Mouse (Mus musculus) adipocyte (in vitro differentiated cells): Measurements from ENCODE around the gene Mapk1.

ENCODE experiments used
- DNase-seq: peaks from one replicate; pipeline ENCODE4 v3.0.0-alpha.2; 2016; ENCODE audit warnings: low spot score

The Mapk1 gene

GRCm38 (mm10) chr16:17015853-17016230, 32.7 kb downstream of the Mapk1 start:
- DNase-seq = no peak

GRCm38 (mm10) chr16:17018071-17018470, 34.9 kb downstream of the Mapk1 start:
- DNase-seq = no peak

GRCm38 (mm10) chr16:17024469-17025148, 41.4 kb downstream of the Mapk1 start:
- peak; percentile 82 for DNase-seq

GRCm38 (mm10) chr16:17029971-17030695, 47.0 kb downstream of the Mapk1 start:
- DNase-seq = no peak

GRCm38 (mm10) chr16:17033754-17034153, 50.6 kb downstream of the Mapk1 start:
- DNase-seq = no peak

GRCm38 (mm10) chr16:17040716-17041115, 57.5 kb downstream of the Mapk1 start:
- no peak for DNase-seq

- no peak for DNase-seq
Observed at GRCm38 (mm10) chr16:17041417-17041816, 58.2 kb downstream of the Mapk1 start.

- DNase-seq = no peak
Observed at GRCm38 (mm10) chr16:17044320-17044719, 61.1 kb downstream of the Mapk1 start.

- DNase-seq = no peak
Observed at GRCm38 (mm10) chr16:17045287-17045686, 62.1 kb downstream of the Mapk1 start.

- no peak for DNase-seq
Observed at GRCm38 (mm10) chr16:17049886-17050285, 66.7 kb downstream of the Mapk1 start.

GRCm38 (mm10) chr16:17052087-17052486, 68.9 kb downstream of the Mapk1 start:
- DNase-seq = no peak

- DNase-seq = no peak
Observed at GRCm38 (mm10) chr16:17053903-17054302, 70.7 kb downstream of the Mapk1 start.

GRCm38 (mm10) chr16:17055584-17055983, 72.4 kb downstream of the Mapk1 start:
- no peak for DNase-seq

GRCm38 (mm10) chr16:17062338-17062737, 79.2 kb downstream of the Mapk1 start:
- peak; percentile 61 for DNase-seq

- no peak for DNase-seq
Observed at GRCm38 (mm10) chr16:17067552-17067951, 84.4 kb downstream of the Mapk1 start.

GRCm38 (mm10) chr16:17069511-17070443, 86.6 kb downstream of the Mapk1 start, which contains the start of gene Ypel1:
TSS of gene Ypel1 (plus strand) at chr16:17069696.
- peak; percentile 74 for DNase-seq

GRCm38 (mm10) chr16:17070716-17071115, 87.5 kb downstream of the Mapk1 start:
- DNase-seq = no peak

GRCm38 (mm10) chr16:17073000-17073399, 89.8 kb downstream of the Mapk1 start:
- no peak for DNase-seq

- no peak for DNase-seq
Observed at GRCm38 (mm10) chr16:17076301-17076700, 93.1 kb downstream of the Mapk1 start.

GRCm38 (mm10) chr16:17076869-17077268, 93.7 kb downstream of the Mapk1 start:
- no peak for DNase-seq

- DNase-seq = peak; percentile 64
Observed at GRCm38 (mm10) chr16:17078101-17078500, 94.9 kb downstream of the Mapk1 start.

- no peak for DNase-seq
Observed at GRCm38 (mm10) chr16:17082121-17082792, 99.1 kb downstream of the Mapk1 start.
